Mouse (Mus musculus) central nervous system, embryonic 18 days (tissue): ENCODE measurements around the gene Lrrc55. TPM values are rescaled to one million over a fixed set of nuclear protein-coding genes. Genes with fewer than 3 reads are reported as not detected.

Source experiments
- polyA plus RNA-seq: library from polyadenylated mRNA; depleted of rRNA; stranded (reverse); fragments of >200 nt; gene quantifications from 2 replicates; pipeline ENCODE4 v1.2.3, GENCODE M21; 2012; rRNA removed

The Lrrc55 gene
- 30.6 and 31.7 TPM in 2 replicates for polyA plus RNA-seq

GRCm38 (mm10) chr2:85196901-85197300, at the start of gene Lrrc55:
Gene Lrrc55, minus strand, starts transcription at chr2:85197197.

GRCm38 (mm10) chr2:85136089-85136488, 60.9 kb downstream of the Lrrc55 start, which contains the start of gene Aplnr:
Gene Aplnr, plus strand, starts transcription at chr2:85136225.

Other genes with a start within 250 kb of the Lrrc55 start
- gene Prg2, start 216.7 kb downstream of the Lrrc55 start, polyA plus RNA-seq = not detected in 2 replicates
- not detected in 2 replicates for gene Prg3, start 209.0 kb downstream of the Lrrc55 start, polyA plus RNA-seq
- 170 and 182 TPM in 2 replicates for gene Ssrp1, start 160.0 kb downstream of the Lrrc55 start, polyA plus RNA-seq
- gene P2rx3, start 159.7 kb downstream of the Lrrc55 start, polyA plus RNA-seq = 1.2 and 7.3 TPM in 2 replicates
- gene Tnks1bp1, start 149.2 kb downstream of the Lrrc55 start, polyA plus RNA-seq = 32.7 and 35.2 TPM in 2 replicates
- gene Aplnr, start 61.0 kb downstream of the Lrrc55 start, polyA plus RNA-seq = 13.4 and 13.9 TPM in 2 replicates
- gene Olfr987, start 142.1 kb upstream of the Lrrc55 start, polyA plus RNA-seq = not detected in 2 replicates
- not detected in 2 replicates for gene Olfr988, start 166.0 kb upstream of the Lrrc55 start, polyA plus RNA-seq
- gene Olfr992, start 212.3 kb upstream of the Lrrc55 start, polyA plus RNA-seq = not detected in 2 replicates
- not detected in 2 replicates for gene Olfr993, start 217.7 kb upstream of the Lrrc55 start, polyA plus RNA-seq
- gene Olfr994, start 239.3 kb upstream of the Lrrc55 start, polyA plus RNA-seq = not detected in 2 replicates
- not detected in 2 replicates for gene Olfr995, start 246.4 kb upstream of the Lrrc55 start, polyA plus RNA-seq